Mouse (Mus musculus) thymus, adult 2 months (tissue): Measurements from ENCODE around the gene Stk32b.

Experiments
- CTCF ChIP-seq: fragments of 200-500 bp; IDR thresholded peaks from 2 replicates; pipeline ENCODE4 v1.5.1; 2012; ENCODE audit warnings: mild to moderate bottlenecking, control low read depth, low read length, moderate library complexity, borderline replicate concordance; ENCODE audit not compliant: control insufficient read depth, poor library complexity, insufficient read depth; ENCODE audit errors: extremely low read depth
- POLR2A ChIP-seq: fragments of 200-500 bp; IDR thresholded peaks from 2 replicates; pipeline ENCODE4 v1.6.1; 2012; ENCODE audit warnings: mild to moderate bottlenecking, low read length, control low read depth, moderate library complexity; ENCODE audit not compliant: control insufficient read depth, poor library complexity, insufficient read depth; ENCODE audit errors: extremely low read depth

- no peak for TF ChIP-seq POLR2A
- TF ChIP-seq CTCF = no peak
Measured at GRCm38 (mm10) chr5:37752027-37752967, 35.3 kb upstream of the Stk32b start.
